Mouse (Mus musculus) cerebellum, postnatal 36 days (tissue): ENCODE measurements around the gene Ddx6.
A peak's percentile ranks its signal among the peaks of the same experiment; 100 is the strongest.

Experiments
- DNase-seq, 2 experiments: peaks; one replicate each; pipeline ENCODE4 v3.0.0; 2021 to 2022; ENCODE audit warnings: mixed read lengths in 2 of 2

Ddx6 gene

GRCm38 (mm10) chr9:44643103-44643502 is 38.4 kb downstream of the Ddx6 start:
- no peak for DNase-seq

- DNase-seq = no peak
Observed at GRCm38 (mm10) chr9:44644186-44644585, 39.5 kb downstream of the Ddx6 start.

- peak; percentile 52 to 66 for DNase-seq
Observed at GRCm38 (mm10) chr9:44645481-44645880, 40.8 kb downstream of the Ddx6 start.

- no peak for DNase-seq
Observed at GRCm38 (mm10) chr9:44645924-44646323, 41.2 kb downstream of the Ddx6 start.

- no peak for DNase-seq
Observed at GRCm38 (mm10) chr9:44646366-44646765, 41.7 kb downstream of the Ddx6 start.

GRCm38 (mm10) chr9:44647026-44647425 is 42.3 kb downstream of the Ddx6 start:
- DNase-seq = no peak

GRCm38 (mm10) chr9:44647656-44648055 is 43.0 kb downstream of the Ddx6 start:
- no peak for DNase-seq

GRCm38 (mm10) chr9:44648881-44649281 is 44.2 kb downstream of the Ddx6 start:
- DNase-seq = no peak

GRCm38 (mm10) chr9:44652027-44652426 is 47.3 kb downstream of the Ddx6 start:
- DNase-seq = peak; percentile 73 to 77

GRCm38 (mm10) chr9:44653896-44654295 is 49.2 kb downstream of the Ddx6 start:
- no peak for DNase-seq

GRCm38 (mm10) chr9:44655098-44656066 is 50.7 kb downstream of the Ddx6 start:
- DNase-seq = peak; percentile 56 to 69

GRCm38 (mm10) chr9:44663706-44664105 is 59.0 kb downstream of the Ddx6 start:
- no peak for DNase-seq

GRCm38 (mm10) chr9:44671416-44671815 is 66.7 kb downstream of the Ddx6 start:
- no peak for DNase-seq

GRCm38 (mm10) chr9:44672291-44672865 is 67.7 kb downstream of the Ddx6 start:
- no peak for DNase-seq

- no peak for DNase-seq
Observed at GRCm38 (mm10) chr9:44673005-44673404, 68.3 kb downstream of the Ddx6 start, which contains the start of gene Treh. Gene Treh, plus strand, starts transcription at chr9:44673233.

GRCm38 (mm10) chr9:44678288-44678871 is 73.7 kb downstream of the Ddx6 start:
- no peak for DNase-seq

GRCm38 (mm10) chr9:44679565-44679964 is 74.9 kb downstream of the Ddx6 start:
- DNase-seq = no peak

GRCm38 (mm10) chr9:44683046-44683445 is 78.4 kb downstream of the Ddx6 start:
- DNase-seq = no peak

- DNase-seq = peak; percentile 75 to 78
Observed at GRCm38 (mm10) chr9:44685346-44686330, 80.9 kb downstream of the Ddx6 start.

- no peak for DNase-seq
Observed at GRCm38 (mm10) chr9:44686638-44687037, 81.9 kb downstream of the Ddx6 start.

GRCm38 (mm10) chr9:44688013-44688412 is 83.3 kb downstream of the Ddx6 start:
- DNase-seq = no peak
